Mouse (Mus musculus) testis, adult 2 months (tissue): Measurements from ENCODE around the gene Cyb561d1.

Experiments used
- CTCF ChIP-seq: fragments of 200-500 bp; IDR thresholded peaks from 2 replicates; pipeline ENCODE4 v1.5.1; 2012; ENCODE audit warnings: low read depth, mild to moderate bottlenecking, inconsistent platforms, low read length, moderate library complexity; ENCODE audit not compliant: control insufficient read depth, insufficient read depth, insufficient replicate concordance
- POLR2A ChIP-seq: fragments of 200-500 bp; IDR thresholded peaks from 2 replicates; pipeline ENCODE4 v1.6.1; 2012; ENCODE audit warnings: low read depth, mild to moderate bottlenecking, inconsistent platforms, low read length, moderate library complexity; ENCODE audit not compliant: control insufficient read depth

GRCm38 (mm10) chr3:108209536-108209935, 8.5 kb upstream of the Cyb561d1 start:
- TF ChIP-seq POLR2A (no peak), CTCF (no peak)
